In genomic region chr4:70523346-70523745, GRCm38 (mm10) we compare ENCODE assay signal across 23 mouse cellular contexts. TPM values are rescaled to one million over a fixed set of nuclear protein-coding genes. Genes with fewer than 3 reads are reported as not detected.
DNase-seq lines count a peak whose midpoint lies in the region; ATAC-seq and TF ChIP-seq lines count a peak whose summit lies in the region.
"Had no signal": no experiment of that assay in that cellular context is flagged by ENCODE, and none has a peak within 500 bp of the region (broad histone marks: within the 10 kb centered on the region; RNA-seq: fewer than 3 reads in every experiment).

No protein-coding gene starts in this region.

- H3K4me1 ChIP-seq in hindbrain, embryonic 14.5 days (replicated peaks; ENCODE audit: control insufficient read depth, insufficient read depth, low read length): 0 out of 2 replicates have a peak, but pooled peaks cover 11% of the 10 kb centered on the region
- H3K4me1 ChIP-seq: embryonic facial prominence, embryonic 13.5 days; embryonic facial prominence, embryonic 15.5 days; forebrain, embryonic 10.5 days had no signal

- no peak for DNase-seq in layer of hippocampus, adult 2 months (ENCODE audit: low spot score in 2 of 2)
- no peak for DNase-seq in layer of hippocampus, adult 18-20 months (ENCODE audit: low spot score in 2 of 2)
- DNase-seq in naive thymus-derived CD4-positive, alpha-beta T cell, adult 2 months (ENCODE audit: low read depth): peak; percentile 24
- no peak for DNase-seq in frontal cortex, postnatal 10 days (ENCODE audit: low spot score in 2 of 2)
- no peak for DNase-seq in hindbrain, embryonic 14.5 days (ENCODE audit: low spot score)
- DNase-seq: adrenal gland, adult 2 months; adrenal gland, postnatal 10 days; adrenal gland, postnatal 25 days; cerebellum, adult 11 months; cerebellum, adult 18-20 months; cerebellum, adult 8-10 months; cerebellum, adult 9-11 months; cerebellum, postnatal 14 days; cerebellum, postnatal 36 days; embryo, embryonic 11 days; forebrain, postnatal 0 days had no signal

- no peak for TF ChIP-seq CTCF in layer of hippocampus, adult 2 months (conservative IDR thresholded peaks at IDR 0.05)

- peak overlapping the region; percentile 48 for H3K27ac ChIP-seq in layer of hippocampus, adult 2 months
- no peak overlapping the region for H3K27ac ChIP-seq in hindbrain, embryonic 14.5 days
- H3K27ac ChIP-seq: embryonic facial prominence, embryonic 13.5 days; embryonic facial prominence, embryonic 15.5 days; forebrain, embryonic 10.5 days; forebrain, embryonic 12.5 days had no signal

- WGBS in hindbrain, embryonic 14.5 days: 62% methylated on average over 2 of the region's 2 CpGs

- H3K9me3 ChIP-seq in hindbrain, embryonic 14.5 days (ENCODE audit: control insufficient read depth, low read length): no peaks in the 10 kb centered on the region
- H3K9me3 ChIP-seq: embryonic facial prominence, embryonic 13.5 days; embryonic facial prominence, embryonic 15.5 days; forebrain, embryonic 10.5 days; forebrain, embryonic 12.5 days had no signal

- H3K4me2 ChIP-seq in hindbrain, embryonic 14.5 days (replicated peaks): no peak overlapping the region
- H3K4me2 ChIP-seq: embryonic facial prominence, embryonic 13.5 days; embryonic facial prominence, embryonic 15.5 days; forebrain, embryonic 12.5 days had no signal

- ATAC-seq in CD4-positive, CD25-positive, alpha-beta regulatory T cell, adult 4 months: peak; percentile 54
- no peak for ATAC-seq in hindbrain, embryonic 14.5 days (ENCODE audit: low FRiP score)
- ATAC-seq: forebrain, embryonic 14.5 days; forebrain, postnatal 0 days had no signal

- no peaks in the 10 kb centered on the region for H3K27me3 ChIP-seq in hindbrain, embryonic 14.5 days (ENCODE audit: control insufficient read depth, insufficient read depth, low read length)
- H3K27me3 ChIP-seq: embryonic facial prominence, embryonic 13.5 days; embryonic facial prominence, embryonic 15.5 days; forebrain, embryonic 12.5 days had no signal

- H3K9ac ChIP-seq in hindbrain, embryonic 14.5 days: no peak overlapping the region
- H3K9ac ChIP-seq: embryonic facial prominence, embryonic 13.5 days; embryonic facial prominence, embryonic 15.5 days; forebrain, embryonic 12.5 days; forebrain, postnatal 0 days had no signal

- no peak overlapping the region for H3K4me3 ChIP-seq in layer of hippocampus, adult 2 months
- H3K4me3 ChIP-seq in hindbrain, embryonic 14.5 days (replicated peaks; ENCODE audit: low read length): no peak overlapping the region
- H3K4me3 ChIP-seq: embryonic facial prominence, embryonic 13.5 days; embryonic facial prominence, embryonic 15.5 days; erythroblast, embryonic 14.5 days; forebrain, embryonic 10.5 days; forebrain, embryonic 12.5 days had no signal

- no peaks in the 10 kb centered on the region for H3K36me3 ChIP-seq in hindbrain, embryonic 14.5 days (replicated peaks; ENCODE audit: control insufficient read depth, insufficient read depth)
- H3K36me3 ChIP-seq: embryonic facial prominence, embryonic 13.5 days; embryonic facial prominence, embryonic 15.5 days; forebrain, embryonic 10.5 days; forebrain, embryonic 12.5 days had no signal

RNA-seq across cellular contexts. Expression of gene Megf9, which starts 11.4 kb away (rescaled TPM):
- total RNA-seq in layer of hippocampus, adult 2 months (2021): 100 to 1,000 TPM; 126 to 132 TPM
- 100 to 1,000 TPM; 124 to 125 TPM for total RNA-seq in layer of hippocampus, adult 18-20 months (2021)
- under 1 TPM; 0.41 to 0.70 TPM for polyA plus RNA-seq in CD4-positive, CD25-positive, alpha-beta regulatory T cell, adult 4 months (2017; shearing (Covaris generic))
- polyA plus RNA-seq in hindbrain, embryonic 14.5 days (2014; fragmentation: Nextera tagmentation; extraction: Ambion mirVana): 41.8 and 44.7 TPM in 2 replicates
